Mouse (Mus musculus): Measurements from ENCODE around the gene Csrnp2. TPM values are rescaled to one million over a fixed set of nuclear protein-coding genes. Genes with fewer than 3 reads are reported as not detected.

The Csrnp2 gene
- polyA plus RNA-seq, 1 experiment from 2014 or later = 53.5 TPM

GRCm38 (mm10) chr15:100468295-100469188 is 26.7 kb downstream of the Csrnp2 start, which contains the start of gene Letmd1:
TSS of gene Letmd1 (plus strand) at chr15:100469023.
- Histone ChIP-seq H3K9ac (replicated peaks; ENCODE audit: low read length) (peak within 1 kb of the TSS; percentile 86), H3K27me3 (ENCODE audit: control insufficient read depth, insufficient read depth, low read length) (no peaks in the 10 kb centered on the region), H3K4me2 (ENCODE audit: low read length) (peak within 1 kb of the TSS; percentile 89), H3K4me1 (ENCODE audit: control insufficient read depth, insufficient read depth, low read length) (peaks cover 20% of the 10 kb centered on the region), H3K4me3 (replicated peaks; ENCODE audit: low read depth, low read length) (peak within 1 kb of the TSS; percentile 83), H3K36me3 (ENCODE audit: control insufficient read depth, insufficient read depth, low read length) (peaks cover 14% of the 10 kb centered on the region), H3K27ac (replicated peaks; ENCODE audit: low read depth, low read length) (peak within 1 kb of the TSS; percentile 85), H3K9me3 (ENCODE audit: control insufficient read depth, low read length) (no peaks in the 10 kb centered on the region)
- 2% methylated on average over 76 of the region's 84 CpGs for WGBS
- peak; percentile 96 for DNase-seq
- ATAC-seq (ENCODE audit: low FRiP score, low TSS enrichment) = peak; percentile 93

- H3K4me1 ChIP-seq (ENCODE audit: control insufficient read depth, insufficient read depth, low read length) = peaks cover 20% of the 10 kb centered on the region
- WGBS = 37% methylated on average over 8 of the region's 8 CpGs
- ATAC-seq (ENCODE audit: low FRiP score, low TSS enrichment) = no peak
- peak overlapping the region; percentile 83 for H3K4me3 ChIP-seq (replicated peaks; ENCODE audit: low read depth, low read length)
- H3K9ac ChIP-seq (replicated peaks; ENCODE audit: low read length) = no peak overlapping the region; the same call in 1 of the 2 replicates
- no peak for DNase-seq
- H3K27me3 ChIP-seq (ENCODE audit: control insufficient read depth, insufficient read depth, low read length) = no peaks in the 10 kb centered on the region
- H3K27ac ChIP-seq (replicated peaks; ENCODE audit: low read depth, low read length) = no peak overlapping the region
- no peaks in the 10 kb centered on the region for H3K9me3 ChIP-seq (ENCODE audit: control insufficient read depth, low read length)
- H3K4me2 ChIP-seq (ENCODE audit: low read length) = peak overlapping the region; percentile 89
- peaks cover 6% of the 10 kb centered on the region for H3K36me3 ChIP-seq (ENCODE audit: control insufficient read depth, insufficient read depth, low read length)
Measured at GRCm38 (mm10) chr15:100467738-100468137, 27.6 kb downstream of the Csrnp2 start.

GRCm38 (mm10) chr15:100465432-100465831 is 29.9 kb downstream of the Csrnp2 start:
- Histone ChIP-seq H3K4me3 (replicated peaks; ENCODE audit: low read depth, low read length) (no peak overlapping the region), H3K9ac (replicated peaks; ENCODE audit: low read length) (no peak overlapping the region), H3K27me3 (ENCODE audit: control insufficient read depth, insufficient read depth, low read length) (no peaks in the 10 kb centered on the region), H3K27ac (replicated peaks; ENCODE audit: low read depth, low read length) (no peak overlapping the region), H3K36me3 (ENCODE audit: control insufficient read depth, insufficient read depth, low read length) (no peaks in the 10 kb centered on the region), H3K9me3 (ENCODE audit: control insufficient read depth, low read length) (no peaks in the 10 kb centered on the region), H3K4me2 (ENCODE audit: low read length) (no peak overlapping the region), H3K4me1 (ENCODE audit: control insufficient read depth, insufficient read depth, low read length) (peaks cover 20% of the 10 kb centered on the region)
- WGBS = 80% methylated on average over 2 of the region's 2 CpGs
- DNase-seq = no peak
- ATAC-seq (ENCODE audit: low FRiP score, low TSS enrichment) = no peak

GRCm38 (mm10) chr15:100463712-100464111 is 31.6 kb downstream of the Csrnp2 start:
- Histone ChIP-seq H3K9ac (replicated peaks; ENCODE audit: low read length) (no peak overlapping the region), H3K27me3 (ENCODE audit: control insufficient read depth, insufficient read depth, low read length) (no peaks in the 10 kb centered on the region), H3K4me1 (ENCODE audit: control insufficient read depth, insufficient read depth, low read length) (peaks cover 10% of the 10 kb centered on the region; the same call in 1 of the 2 replicates), H3K4me2 (ENCODE audit: low read length) (no peak overlapping the region), H3K9me3 (ENCODE audit: control insufficient read depth, low read length) (no peaks in the 10 kb centered on the region), H3K4me3 (replicated peaks; ENCODE audit: low read depth, low read length) (no peak overlapping the region), H3K27ac (replicated peaks; ENCODE audit: low read depth, low read length) (no peak overlapping the region), H3K36me3 (ENCODE audit: control insufficient read depth, insufficient read depth, low read length) (no peaks in the 10 kb centered on the region)
- peak; percentile 77 for DNase-seq
- ATAC-seq (ENCODE audit: low FRiP score, low TSS enrichment) = no peak
- 26% methylated on average over 6 of the region's 6 CpGs for WGBS

GRCm38 (mm10) chr15:100462086-100462485 is 33.2 kb downstream of the Csrnp2 start:
- Histone ChIP-seq H3K36me3 (ENCODE audit: control insufficient read depth, insufficient read depth, low read length) (no peaks in the 10 kb centered on the region), H3K4me1 (ENCODE audit: control insufficient read depth, insufficient read depth, low read length) (no peaks in the 10 kb centered on the region), H3K27me3 (ENCODE audit: control insufficient read depth, insufficient read depth, low read length) (no peaks in the 10 kb centered on the region), H3K4me3 (replicated peaks; ENCODE audit: low read depth, low read length) (no peak overlapping the region), H3K9ac (replicated peaks; ENCODE audit: low read length) (no peak overlapping the region), H3K27ac (replicated peaks; ENCODE audit: low read depth, low read length) (no peak overlapping the region), H3K9me3 (ENCODE audit: control insufficient read depth, low read length) (no peaks in the 10 kb centered on the region), H3K4me2 (ENCODE audit: low read length) (no peak overlapping the region)
- DNase-seq (no peak), ATAC-seq (ENCODE audit: low FRiP score, low TSS enrichment) (no peak)
- 79% methylated on average over 5 of the region's 5 CpGs for WGBS

GRCm38 (mm10) chr15:100461646-100462045 is 33.6 kb downstream of the Csrnp2 start:
- no peak overlapping the region for H3K4me3 ChIP-seq (replicated peaks; ENCODE audit: low read depth, low read length)

GRCm38 (mm10) chr15:100460942-100461341 is 34.3 kb downstream of the Csrnp2 start:
- no peaks in the 10 kb centered on the region for H3K27me3 ChIP-seq (ENCODE audit: control insufficient read depth, insufficient read depth, low read length)
- no peaks in the 10 kb centered on the region for H3K36me3 ChIP-seq (ENCODE audit: control insufficient read depth, insufficient read depth, low read length)
- no peak overlapping the region for H3K4me3 ChIP-seq (replicated peaks; ENCODE audit: low read depth, low read length)
- no peak overlapping the region for H3K27ac ChIP-seq (replicated peaks; ENCODE audit: low read depth, low read length)
- DNase-seq = peak; percentile 42
- WGBS = 14% methylated on average over 12 of the region's 12 CpGs
- no peak for ATAC-seq (ENCODE audit: low FRiP score, low TSS enrichment)
- H3K9me3 ChIP-seq (ENCODE audit: control insufficient read depth, low read length) = no peaks in the 10 kb centered on the region
- H3K4me1 ChIP-seq (ENCODE audit: control insufficient read depth, insufficient read depth, low read length) = no peaks in the 10 kb centered on the region
- peak overlapping the region; percentile 9; the same call in 1 of the 2 replicates for H3K4me2 ChIP-seq (ENCODE audit: low read length)
- H3K9ac ChIP-seq (replicated peaks; ENCODE audit: low read length) = no peak overlapping the region

More at GRCm38 (mm10) chr15:100461646-100462045, 33.6 kb downstream of the Csrnp2 start:
- Histone ChIP-seq H3K36me3 (ENCODE audit: control insufficient read depth, insufficient read depth, low read length) (no peaks in the 10 kb centered on the region), H3K9me3 (ENCODE audit: control insufficient read depth, low read length) (no peaks in the 10 kb centered on the region), H3K9ac (replicated peaks; ENCODE audit: low read length) (no peak overlapping the region), H3K27ac (replicated peaks; ENCODE audit: low read depth, low read length) (no peak overlapping the region), H3K27me3 (ENCODE audit: control insufficient read depth, insufficient read depth, low read length) (no peaks in the 10 kb centered on the region), H3K4me1 (ENCODE audit: control insufficient read depth, insufficient read depth, low read length) (no peaks in the 10 kb centered on the region), H3K4me2 (ENCODE audit: low read length) (no peak overlapping the region)
- ATAC-seq (ENCODE audit: low FRiP score, low TSS enrichment) = no peak
- DNase-seq = no peak
- 82% methylated on average over 9 of the region's 9 CpGs for WGBS

GRCm38 (mm10) chr15:100458055-100458454 is 37.2 kb downstream of the Csrnp2 start:
- Histone ChIP-seq H3K4me1 (ENCODE audit: control insufficient read depth, insufficient read depth, low read length) (no peaks in the 10 kb centered on the region), H3K4me2 (ENCODE audit: low read length) (no peak overlapping the region), H3K27me3 (ENCODE audit: control insufficient read depth, insufficient read depth, low read length) (no peaks in the 10 kb centered on the region), H3K36me3 (ENCODE audit: control insufficient read depth, insufficient read depth, low read length) (no peaks in the 10 kb centered on the region), H3K27ac (replicated peaks; ENCODE audit: low read depth, low read length) (no peak overlapping the region), H3K4me3 (replicated peaks; ENCODE audit: low read depth, low read length) (no peak overlapping the region), H3K9me3 (ENCODE audit: control insufficient read depth, low read length) (no peaks in the 10 kb centered on the region), H3K9ac (replicated peaks; ENCODE audit: low read length) (no peak overlapping the region)
- DNase-seq (peak; percentile 84), ATAC-seq (ENCODE audit: low FRiP score, low TSS enrichment) (no peak)
- WGBS = 39% methylated on average over 10 of the region's 10 CpGs

GRCm38 (mm10) chr15:100457340-100457739 is 37.9 kb downstream of the Csrnp2 start:
- peak; percentile 92 for DNase-seq
- 9% methylated on average over 17 of the region's 17 CpGs for WGBS
- Histone ChIP-seq H3K36me3 (ENCODE audit: control insufficient read depth, insufficient read depth, low read length) (no peaks in the 10 kb centered on the region), H3K9ac (replicated peaks; ENCODE audit: low read length) (no peak overlapping the region), H3K9me3 (ENCODE audit: control insufficient read depth, low read length) (no peaks in the 10 kb centered on the region), H3K4me3 (replicated peaks; ENCODE audit: low read depth, low read length) (no peak overlapping the region), H3K27ac (replicated peaks; ENCODE audit: low read depth, low read length) (no peak overlapping the region), H3K4me2 (ENCODE audit: low read length) (no peak overlapping the region), H3K27me3 (ENCODE audit: control insufficient read depth, insufficient read depth, low read length) (no peaks in the 10 kb centered on the region), H3K4me1 (ENCODE audit: control insufficient read depth, insufficient read depth, low read length) (no peaks in the 10 kb centered on the region)
- peak; percentile 37; the same call in 1 of the 2 replicates for ATAC-seq (ENCODE audit: low FRiP score, low TSS enrichment)

Data from midbrain, embryonic 14.5 days (tissue).